Mouse (Mus musculus) embryonic facial prominence, embryonic 15.5 days (tissue): ENCODE data around the gene Ambp. TPM values are rescaled to one million over a fixed set of nuclear protein-coding genes. Genes with fewer than 3 reads are reported as not detected.

Source experiments
- ATAC-seq: fragments of 200-750 bp; cut with Nextera tagmentation; 2 replicates; pipeline ENCODE4 v1.8.0; 2017; ENCODE audit warnings: low read depth, moderate TSS enrichment; ENCODE audit not compliant: insufficient number of reproducible peaks, low FRiP score, low TSS enrichment
- H3K27ac ChIP-seq: fragments of 300-500 bp; sonication (generic); replicated peaks from 2 replicates; pipeline ENCODE4 v1.5.1; 2015; ENCODE audit warnings: mild to moderate bottlenecking, inconsistent platforms
- H3K27me3 ChIP-seq: fragments of 300-500 bp; sonication (generic); 2 replicates; pipeline ENCODE4 v1.6.1; 2015; ENCODE audit warnings: inconsistent platforms
- H3K36me3 ChIP-seq: fragments of 300-500 bp; sonication (generic); 2 replicates; pipeline ENCODE4 v1.6.1; 2015; ENCODE audit warnings: mild to moderate bottlenecking, inconsistent platforms
- H3K4me1 ChIP-seq: fragments of 300-500 bp; sonication (generic); 2 replicates; pipeline ENCODE4 v1.6.1; 2015; ENCODE audit warnings: inconsistent platforms
- H3K4me2 ChIP-seq: fragments of 300-500 bp; sonication (generic); replicated peaks from 2 replicates; pipeline ENCODE4 v1.6.1; 2015; ENCODE audit warnings: mild to moderate bottlenecking, inconsistent platforms
- H3K4me3 ChIP-seq: fragments of 300-500 bp; sonication (generic); replicated peaks from 2 replicates; pipeline ENCODE4 v1.5.1; 2015; ENCODE audit warnings: mild to moderate bottlenecking, inconsistent platforms
- H3K9ac ChIP-seq: fragments of 300-500 bp; sonication (generic); 2 replicates; pipeline ENCODE4 v1.6.1; 2015; ENCODE audit warnings: inconsistent platforms
- H3K9me3 ChIP-seq: fragments of 300-500 bp; sonication (generic); replicated peaks from 2 replicates; pipeline ENCODE4 v1.6.1; 2016; ENCODE audit warnings: inconsistent platforms
- WGBS: fragments of 180-500 bp; shearing (Covaris S2); methylation state at CpG from one replicate; pipeline ENCODE4 v1.1.7; 2015; 5-methylcytosine and 5-hydroxymethylcytosine counted together
- polyA plus RNA-seq: library from polyadenylated mRNA; unstranded; fragments of >200 nt; fragmentation: Nextera tagmentation; extraction: Ambion mirVana; gene quantifications from 2 replicates; pipeline ENCODE4 v1.2.1, GENCODE M21; 2015

Ambp gene
- polyA plus RNA-seq, 1 experiment from 2014 or later, result 0.16 TPM

DNA sequence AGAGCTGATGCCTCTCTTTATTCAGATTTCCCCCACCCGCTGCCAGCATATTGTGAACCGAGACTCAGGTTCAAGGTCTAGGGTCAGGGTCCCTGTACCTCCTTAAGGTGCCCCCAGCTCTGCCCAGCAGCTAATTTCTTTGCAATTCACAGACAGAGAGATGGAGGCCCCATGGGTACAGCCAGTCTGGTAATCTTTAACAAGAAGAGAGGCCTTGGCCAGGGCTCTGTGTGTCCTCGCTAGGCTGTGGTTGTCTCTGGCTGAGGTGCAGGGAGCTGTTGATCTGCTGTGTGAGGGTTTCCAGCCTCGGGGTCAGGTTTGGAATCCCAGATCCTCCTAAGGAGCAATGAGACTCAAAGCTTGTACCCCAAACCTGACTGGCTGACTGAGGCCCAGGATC is 11.0 kb upstream of the Ambp start:
- no peak overlapping the region for H3K9ac ChIP-seq
- H3K36me3 ChIP-seq, result no peaks in the 10 kb centered on the region
- no peak overlapping the region for H3K4me2 ChIP-seq
- H3K27me3 ChIP-seq, result peaks cover 5% of the 10 kb centered on the region
- no peak overlapping the region for H3K27ac ChIP-seq
- no peak for ATAC-seq
- no peak overlapping the region for H3K4me3 ChIP-seq
- 86% methylated on average over 4 of the region's 4 CpGs for WGBS
- H3K9me3 ChIP-seq, result no peaks in the 10 kb centered on the region
- H3K4me1 ChIP-seq, result no peaks in the 10 kb centered on the region

GRCm38 (mm10) chr4:63158961-63159592 is 4.5 kb upstream of the Ambp start:
- ATAC-seq, result peak; percentile 61; the same call in 1 of the 2 replicates
- whole genome bisulfite sequencing, result 20% methylated on average over 5 of the region's 5 CpGs
- Histone ChIP-seq H3K27ac (no peak overlapping the region), H3K4me1 (peaks cover 7% of the 10 kb centered on the region; the same call in 1 of the 2 replicates), H3K9me3 (no peaks in the 10 kb centered on the region), H3K4me2 (no peak overlapping the region), H3K4me3 (no peak overlapping the region), H3K27me3 (no peaks in the 10 kb centered on the region), H3K36me3 (no peaks in the 10 kb centered on the region), H3K9ac (no peak overlapping the region)

- no peaks in the 10 kb centered on the region for H3K9me3 ChIP-seq
- 81% methylated on average over 7 of the region's 7 CpGs for WGBS
Observed at GRCm38 (mm10) chr4:63158192-63158591, 3.6 kb upstream of the Ambp start.

GRCm38 (mm10) chr4:63156726-63157634 is 2.4 kb upstream of the Ambp start:
- H3K4me2 ChIP-seq, result no peak overlapping the region
- H3K27me3 ChIP-seq, result no peaks in the 10 kb centered on the region

More at GRCm38 (mm10) chr4:63158192-63158591, 3.6 kb upstream of the Ambp start:
- no peaks in the 10 kb centered on the region for H3K36me3 ChIP-seq
- no peak overlapping the region for H3K27ac ChIP-seq
- peaks cover 7% of the 10 kb centered on the region; the same call in 1 of the 2 replicates for H3K4me1 ChIP-seq
- H3K4me3 ChIP-seq, result no peak overlapping the region
- H3K27me3 ChIP-seq, result no peaks in the 10 kb centered on the region
- no peak overlapping the region for H3K4me2 ChIP-seq
- H3K9ac ChIP-seq, result no peak overlapping the region
- ATAC-seq, result no peak

DNA sequence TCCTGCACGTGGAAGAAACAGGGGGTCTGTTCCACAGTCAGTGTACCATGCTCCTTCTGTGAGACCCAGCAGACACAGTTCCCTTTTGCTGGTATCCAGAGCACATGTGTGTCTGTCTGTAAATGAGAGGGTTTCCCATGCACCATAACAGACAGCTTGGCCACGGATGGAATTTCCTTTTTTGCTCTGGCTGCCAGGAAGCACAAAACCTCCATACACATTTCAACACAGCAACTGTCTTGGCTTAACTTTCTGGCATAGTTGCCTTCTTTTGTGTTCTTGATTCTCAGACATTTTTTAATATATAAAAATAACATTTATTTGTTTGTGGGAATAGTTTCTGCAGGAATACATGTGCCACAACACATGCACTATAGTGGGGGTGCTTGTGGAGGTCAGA is 997 bp upstream of the Ambp start:
- WGBS, result 24% methylated on average over 2 of the region's 2 CpGs
- ATAC-seq, result no peak
- Histone ChIP-seq H3K27me3 (no peaks in the 10 kb centered on the region), H3K4me1 (peaks cover 7% of the 10 kb centered on the region; the same call in 1 of the 2 replicates), H3K4me3 (no peak overlapping the region), H3K36me3 (no peaks in the 10 kb centered on the region), H3K9me3 (no peaks in the 10 kb centered on the region), H3K27ac (0 out of 2 replicates have a peak overlapping the region, but pooled peaks have one; percentile 23), H3K9ac (no peak overlapping the region), H3K4me2 (no peak overlapping the region)

More at GRCm38 (mm10) chr4:63156726-63157634, 2.4 kb upstream of the Ambp start:
- no peak overlapping the region for H3K27ac ChIP-seq
- peaks cover 7% of the 10 kb centered on the region; the same call in 1 of the 2 replicates for H3K4me1 ChIP-seq
- WGBS, result 59% methylated on average over 8 of the region's 8 CpGs
- no peaks in the 10 kb centered on the region for H3K36me3 ChIP-seq
- ATAC-seq, result no peak
- no peak overlapping the region for H3K4me3 ChIP-seq
- H3K9ac ChIP-seq, result no peak overlapping the region
- no peaks in the 10 kb centered on the region for H3K9me3 ChIP-seq

DNA sequence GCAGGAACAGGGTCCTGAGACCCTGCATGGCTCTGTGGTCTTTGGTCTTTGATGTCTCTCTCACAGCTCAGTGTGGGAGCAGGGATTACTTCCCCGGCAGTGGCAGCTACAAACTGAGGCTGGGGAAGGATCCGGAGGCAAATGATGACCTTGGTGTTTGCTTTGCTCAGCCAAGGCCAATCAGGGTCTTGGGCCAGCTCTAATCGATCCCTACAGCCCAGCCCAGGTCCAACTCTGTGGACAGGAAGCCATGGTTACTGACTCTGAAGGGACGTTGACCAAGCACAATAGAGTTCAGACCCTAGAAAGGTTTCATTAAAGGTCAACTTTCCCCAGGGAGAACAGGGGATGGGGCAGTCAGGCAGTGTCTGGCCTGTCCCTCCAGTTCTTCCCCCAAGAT is 571 bp downstream of the Ambp start:
- H3K27ac ChIP-seq, result no peak overlapping the region
- H3K9ac ChIP-seq, result no peak overlapping the region
- H3K4me2 ChIP-seq, result no peak overlapping the region
- H3K4me1 ChIP-seq, result peaks cover 7% of the 10 kb centered on the region; the same call in 1 of the 2 replicates
- H3K27me3 ChIP-seq, result no peaks in the 10 kb centered on the region
- no peaks in the 10 kb centered on the region for H3K9me3 ChIP-seq
- no peak overlapping the region for H3K4me3 ChIP-seq
- H3K36me3 ChIP-seq, result no peaks in the 10 kb centered on the region
- WGBS, result 56% methylated on average over 4 of the region's 4 CpGs
- ATAC-seq, result no peak

DNA sequence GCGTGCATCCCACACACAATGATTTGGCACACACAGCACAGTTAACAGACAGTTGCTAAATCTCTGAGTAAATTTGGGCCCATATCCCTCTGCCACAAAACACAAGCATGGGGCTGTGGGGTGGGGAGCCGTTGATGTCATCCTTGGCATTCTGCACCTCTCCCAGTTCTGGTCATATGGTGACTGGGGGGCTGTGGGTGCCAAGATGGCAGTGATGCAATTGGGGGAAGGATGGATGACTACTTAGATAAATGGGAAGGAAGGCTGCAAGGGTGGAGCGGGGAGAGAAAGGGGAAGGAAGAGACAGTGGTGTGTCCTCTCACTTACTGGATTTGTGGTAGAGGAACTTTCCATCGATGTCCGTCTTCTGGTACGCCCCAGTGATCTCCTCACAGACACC is 3.5 kb downstream of the Ambp start:
- peaks cover 7% of the 10 kb centered on the region; the same call in 1 of the 2 replicates for H3K4me1 ChIP-seq
- H3K4me2 ChIP-seq, result no peak overlapping the region
- H3K27ac ChIP-seq, result no peak overlapping the region
- 0 out of 2 replicates have a peak, but pooled peaks cover 5% of the 10 kb centered on the region for H3K9me3 ChIP-seq
- no peak for ATAC-seq
- H3K36me3 ChIP-seq, result no peaks in the 10 kb centered on the region
- H3K4me3 ChIP-seq, result no peak overlapping the region
- H3K9ac ChIP-seq, result no peak overlapping the region
- H3K27me3 ChIP-seq, result no peaks in the 10 kb centered on the region
- WGBS, result 88% methylated on average over 6 of the region's 6 CpGs

DNA sequence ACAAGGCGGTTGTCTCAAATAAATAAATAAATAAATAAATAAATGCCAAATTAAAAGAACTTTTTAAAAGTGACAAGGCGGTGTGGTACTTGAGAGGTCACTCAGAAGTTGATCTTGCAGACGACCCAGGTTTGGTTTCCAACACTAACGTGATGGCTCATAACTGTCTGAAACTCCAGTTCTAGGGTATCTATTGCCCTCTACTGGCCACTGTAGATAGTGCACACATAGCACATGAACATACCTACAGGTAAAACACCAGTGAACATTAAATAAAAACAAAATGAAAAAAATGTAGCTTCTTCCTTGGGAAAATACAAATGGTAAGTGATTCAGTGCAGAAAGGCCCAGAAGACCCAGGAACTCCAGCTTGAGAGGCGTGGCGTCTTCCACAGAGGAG is 7.3 kb downstream of the Ambp start:
- Histone ChIP-seq H3K4me1 (no peaks in the 10 kb centered on the region), H3K4me2 (no peak overlapping the region), H3K27ac (no peak overlapping the region), H3K9me3 (0 out of 2 replicates have a peak, but pooled peaks cover 5% of the 10 kb centered on the region), H3K36me3 (no peaks in the 10 kb centered on the region), H3K4me3 (no peak overlapping the region), H3K9ac (no peak overlapping the region), H3K27me3 (no peaks in the 10 kb centered on the region)
- ATAC-seq, result no peak
- 92% methylated on average over 6 of the region's 6 CpGs for WGBS

GRCm38 (mm10) chr4:63129891-63130624 is 24.5 kb downstream of the Ambp start:
- Histone ChIP-seq H3K4me1 (no peaks in the 10 kb centered on the region), H3K9me3 (no peaks in the 10 kb centered on the region), H3K27ac (no peak overlapping the region), H3K27me3 (no peaks in the 10 kb centered on the region), H3K9ac (no peak overlapping the region), H3K36me3 (peaks cover 44% of the 10 kb centered on the region), H3K4me3 (no peak overlapping the region), H3K4me2 (no peak overlapping the region)
- 91% methylated on average over 5 of the region's 5 CpGs for WGBS
- ATAC-seq, result 0 out of 2 replicates have a peak, but pooled peaks have one; percentile 12

GRCm38 (mm10) chr4:63124861-63125466 is 29.6 kb downstream of the Ambp start:
- H3K27me3 ChIP-seq, result no peaks in the 10 kb centered on the region
- no peak overlapping the region for H3K9ac ChIP-seq
- 70% methylated on average over 8 of the region's 8 CpGs for WGBS
- peaks cover 36% of the 10 kb centered on the region for H3K36me3 ChIP-seq
- ATAC-seq, result no peak
- H3K4me2 ChIP-seq, result no peak overlapping the region
- no peaks in the 10 kb centered on the region for H3K9me3 ChIP-seq
- no peaks in the 10 kb centered on the region for H3K4me1 ChIP-seq
- H3K4me3 ChIP-seq, result no peak overlapping the region
- no peak overlapping the region for H3K27ac ChIP-seq
